14 mouse cellular contexts compared by ENCODE assay signal in genomic region chr6:29201341-29201740, GRCm38 (mm10).
"Had no signal": no experiment of that assay in that cellular context is flagged by ENCODE, and none has a peak within 500 bp of the region (broad histone marks: within the 10 kb centered on the region; RNA-seq: fewer than 3 reads in every experiment).

No protein-coding gene starts in this region.

- H3K4me2 ChIP-seq: limb, embryonic 12.5 days; liver, embryonic 15.5 days; neural tube, embryonic 13.5 days; stomach, embryonic 15.5 days had no signal

- H3K9ac ChIP-seq: limb, embryonic 12.5 days; liver, embryonic 15.5 days; neural tube, embryonic 13.5 days; stomach, embryonic 15.5 days had no signal

- H3K27ac ChIP-seq: limb, embryonic 12.5 days; liver, embryonic 15.5 days; neural tube, embryonic 13.5 days; stomach, embryonic 15.5 days had no signal

- DNase-seq: kidney, adult 8-10 months; kidney, postnatal 36 days; layer of hippocampus, adult 9-11 months; layer of hippocampus, postnatal 36 days; lung, adult 2 months; lung, postnatal 36 days; midbrain, embryonic 14.5 days; right cerebral cortex, postnatal 14 days had no signal

- H3K9me3 ChIP-seq: limb, embryonic 12.5 days; liver, embryonic 15.5 days; neural tube, embryonic 13.5 days; stomach, embryonic 15.5 days had no signal

- H3K36me3 ChIP-seq: liver, embryonic 15.5 days had no signal

- H3K27me3 ChIP-seq: stomach, embryonic 15.5 days had no signal

- H3K4me3 ChIP-seq: limb, embryonic 12.5 days; liver, embryonic 15.5 days; neural tube, embryonic 13.5 days; stomach, embryonic 15.5 days had no signal

- ATAC-seq: intestine, postnatal 0 days; lung, postnatal 0 days had no signal
